Mouse (Mus musculus) stomach, postnatal 0 days (tissue): Measurements from ENCODE around the gene Gm10277. TPM values are rescaled to one million over a fixed set of nuclear protein-coding genes. Genes with fewer than 3 reads are reported as not detected.

Experiments used
- ATAC-seq: fragments of 200-750 bp; cut with Nextera tagmentation; 2 replicates; pipeline ENCODE4 v1.8.0; 2017; ENCODE audit not compliant: low FRiP score, low TSS enrichment
- DNase-seq: peaks from one replicate; pipeline ENCODE4 v3.0.0-alpha.2; 2016; ENCODE audit warnings: low spot score
- H3K27ac ChIP-seq: fragments of 300-500 bp; sonication (generic); replicated peaks from 2 replicates; pipeline ENCODE4 v1.5.1; 2014; ENCODE audit warnings: mild to moderate bottlenecking, control low read depth
- H3K27me3 ChIP-seq: fragments of 300-500 bp; sonication (generic); 2 replicates; pipeline ENCODE4 v1.6.1; 2014; ENCODE audit warnings: low read length; ENCODE audit not compliant: control insufficient read depth, insufficient read depth
- H3K36me3 ChIP-seq: fragments of 300-500 bp; sonication (generic); 2 replicates; pipeline ENCODE4 v1.6.1; 2014; ENCODE audit warnings: low read length, mixed read lengths; ENCODE audit not compliant: control insufficient read depth, insufficient read depth
- H3K4me1 ChIP-seq: fragments of 300-500 bp; sonication (generic); replicated peaks from 2 replicates; pipeline ENCODE4 v1.6.1; 2014; ENCODE audit warnings: antibody characterized with exemption; ENCODE audit not compliant: control insufficient read depth, insufficient read depth
- H3K4me2 ChIP-seq: fragments of 300-500 bp; sonication (generic); replicated peaks from 2 replicates; pipeline ENCODE4 v1.6.1; 2014; ENCODE audit warnings: low read depth, mild to moderate bottlenecking, control low read depth, moderate library complexity
- H3K4me3 ChIP-seq: fragments of 300-500 bp; sonication (generic); 2 replicates; pipeline ENCODE4 v1.5.1; 2014; ENCODE audit warnings: low read depth, low read length, control low read depth
- H3K9ac ChIP-seq: fragments of 300-500 bp; sonication (generic); 2 replicates; pipeline ENCODE4 v1.6.1; 2014; ENCODE audit warnings: mild to moderate bottlenecking, low read length, control low read depth, mixed read lengths
- H3K9me3 ChIP-seq: fragments of 300-500 bp; sonication (generic); 2 replicates; pipeline ENCODE4 v1.6.1; 2016; ENCODE audit warnings: low read length; ENCODE audit not compliant: control insufficient read depth
- CTCF ChIP-seq: IDR thresholded peaks from 2 replicates; pipeline ENCODE4 v1.5.1; 2016; ENCODE audit warnings: antibody characterized with exemption, low read depth, mild to moderate bottlenecking, moderate library complexity
- EP300 ChIP-seq: optimal IDR thresholded peaks from 2 replicates; pipeline ENCODE3; 2016; ENCODE audit warnings: antibody characterized with exemption
- WGBS: fragments of 180-500 bp; shearing (Covaris S2); extraction: QIAGEN DNeasy Blood & Tissue Kit; methylation state at CpG from one replicate; pipeline ENCODE4 v1.1.7; 2014; 5-methylcytosine and 5-hydroxymethylcytosine counted together
- polyA plus RNA-seq: library from polyadenylated mRNA; unstranded; fragments of >200 nt; fragmentation: Nextera tagmentation; extraction: Ambion mirVana; gene quantifications from 2 replicates; pipeline ENCODE4 v1.2.1, GENCODE M21; 2015

Gene Gm10277
- 0.40 TPM in 2 replicates for polyA plus RNA-seq

DNA sequence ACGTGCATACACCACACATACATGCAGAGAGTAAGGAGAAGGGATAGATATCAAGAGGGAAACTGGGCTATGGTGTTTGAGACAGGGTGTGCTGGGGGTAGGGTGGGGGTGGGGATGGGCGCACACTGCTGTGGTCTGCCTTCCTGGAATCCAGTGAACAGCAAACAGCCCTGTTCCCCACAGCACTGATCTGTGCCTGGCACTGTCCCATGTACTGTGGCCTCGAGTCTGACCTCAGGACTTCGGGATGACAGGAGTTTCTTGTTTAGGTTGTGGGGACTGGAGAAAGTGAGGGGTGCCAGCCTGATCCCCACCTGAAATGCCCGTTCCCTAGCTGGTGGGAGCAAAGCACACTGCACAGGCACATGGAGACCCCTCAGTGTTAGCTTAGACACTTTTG, at the start of gene Gm10277:
Gene Gm10277, minus strand, starts transcription at position 41 of the 400 bp plus-strand sequence.
- Histone ChIP-seq H3K36me3 (no peaks in the 10 kb centered on the region), H3K9me3 (no peaks in the 10 kb centered on the region), H3K9ac (no peak within 1 kb of the TSS; the same call in 1 of the 2 replicates), H3K27ac (peak within 1 kb of the TSS; percentile 96), H3K4me3 (no peak within 1 kb of the TSS), H3K4me1 (peaks cover 30% of the 10 kb centered on the region), H3K27me3 (no peaks in the 10 kb centered on the region), H3K4me2 (no peak within 1 kb of the TSS)
- 79% methylated on average over 5 of the region's 5 CpGs for WGBS
- no peak for DNase-seq
- TF ChIP-seq CTCF (no peak), EP300 (no peak)
- no peak for ATAC-seq

DNA sequence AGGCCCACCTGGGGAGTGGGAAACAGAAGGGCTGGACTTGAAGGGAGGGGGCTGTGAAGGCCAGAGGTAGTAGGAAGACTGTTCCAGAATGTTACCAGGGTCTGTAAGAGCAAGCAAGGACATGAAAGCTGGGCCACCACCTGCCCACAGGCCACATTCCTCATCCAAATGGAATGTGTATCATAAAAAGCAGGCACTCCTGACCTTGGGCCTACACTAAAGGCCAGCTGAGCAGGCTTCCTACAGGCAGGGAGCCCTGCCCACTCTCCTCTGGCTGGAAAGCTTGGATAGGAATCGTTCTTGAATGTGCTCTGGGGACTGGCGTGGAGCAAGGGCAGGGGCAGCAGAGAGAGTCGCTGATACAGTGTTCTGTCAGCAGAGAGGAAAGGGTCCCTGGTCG, 49.2 kb upstream of the Gm10277 start:
- TF ChIP-seq EP300 = no peak
- no peak for TF ChIP-seq CTCF
- no peaks in the 10 kb centered on the region for H3K9me3 ChIP-seq
- no peaks in the 10 kb centered on the region for H3K4me1 ChIP-seq
- ATAC-seq = no peak
- H3K9ac ChIP-seq = no peak overlapping the region
- H3K4me2 ChIP-seq = no peak overlapping the region
- no peak for DNase-seq
- no peaks in the 10 kb centered on the region for H3K27me3 ChIP-seq
- peaks cover 8% of the 10 kb centered on the region; the same call in 1 of the 2 replicates for H3K36me3 ChIP-seq
- 48% methylated on average over 4 of the region's 4 CpGs for WGBS
- no peak overlapping the region for H3K4me3 ChIP-seq
- peak overlapping the region; percentile 63 for H3K27ac ChIP-seq

DNA sequence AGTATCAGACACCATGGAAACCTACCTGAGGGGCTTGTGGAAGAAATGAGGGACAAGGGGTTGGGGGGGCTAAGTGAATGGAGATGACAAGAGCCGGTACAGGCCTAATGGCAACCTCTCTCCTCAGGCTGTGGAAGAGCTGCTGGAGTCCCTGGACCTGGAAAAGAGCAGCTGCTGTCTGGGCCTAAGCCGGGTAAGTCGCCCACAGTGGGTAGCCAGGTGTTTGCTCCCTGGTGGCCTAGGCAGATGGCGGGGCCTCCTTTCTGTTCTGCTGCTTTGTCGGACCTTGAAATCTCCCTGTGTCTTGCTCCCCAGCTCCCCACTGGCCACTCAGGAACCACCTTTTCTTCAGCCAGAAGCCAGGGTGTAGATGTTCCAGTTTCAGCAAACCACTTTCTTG, 48.7 kb upstream of the Gm10277 start:
- DNase-seq (no peak), ATAC-seq (no peak)
- WGBS = 75% methylated on average over 5 of the region's 5 CpGs
- H3K27me3 ChIP-seq = no peaks in the 10 kb centered on the region
- no peak overlapping the region for H3K4me2 ChIP-seq
- no peak overlapping the region for H3K4me3 ChIP-seq
- peak overlapping the region; percentile 63 for H3K27ac ChIP-seq
- no peaks in the 10 kb centered on the region for H3K4me1 ChIP-seq
- no peaks in the 10 kb centered on the region for H3K9me3 ChIP-seq
- TF ChIP-seq CTCF (no peak), EP300 (no peak)
- H3K36me3 ChIP-seq = peaks cover 10% of the 10 kb centered on the region; the same call in 1 of the 2 replicates
- no peak overlapping the region for H3K9ac ChIP-seq

DNA sequence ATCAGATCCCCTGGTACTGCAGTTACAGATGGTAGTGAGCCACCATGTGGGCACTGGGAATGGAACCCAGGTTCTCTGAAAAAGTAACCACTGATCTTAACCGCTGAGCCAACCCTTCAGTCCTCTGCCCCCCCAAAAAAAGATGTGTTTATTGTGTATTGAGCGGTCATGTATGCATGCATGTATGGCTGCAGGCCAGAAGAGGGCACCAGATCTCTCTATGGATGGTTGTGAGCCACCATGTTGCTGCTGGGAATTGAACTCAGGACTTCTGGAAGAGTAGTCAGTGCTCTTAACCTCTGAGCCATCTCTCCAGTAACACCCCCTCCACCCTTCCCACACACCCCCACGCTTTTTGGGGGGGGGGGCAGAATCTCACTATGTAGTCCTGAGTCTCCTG, 47.6 kb upstream of the Gm10277 start:
- DNase-seq (no peak), ATAC-seq (no peak)
- Histone ChIP-seq H3K9me3 (no peaks in the 10 kb centered on the region), H3K36me3 (peaks cover 10% of the 10 kb centered on the region; the same call in 1 of the 2 replicates), H3K27me3 (no peaks in the 10 kb centered on the region), H3K27ac (no peak overlapping the region), H3K4me3 (no peak overlapping the region), H3K9ac (no peak overlapping the region), H3K4me1 (no peaks in the 10 kb centered on the region), H3K4me2 (no peak overlapping the region)
- no peak for TF ChIP-seq EP300
- TF ChIP-seq CTCF = peak; percentile 58
- WGBS = 75% methylated on average over 3 of the region's 3 CpGs

DNA sequence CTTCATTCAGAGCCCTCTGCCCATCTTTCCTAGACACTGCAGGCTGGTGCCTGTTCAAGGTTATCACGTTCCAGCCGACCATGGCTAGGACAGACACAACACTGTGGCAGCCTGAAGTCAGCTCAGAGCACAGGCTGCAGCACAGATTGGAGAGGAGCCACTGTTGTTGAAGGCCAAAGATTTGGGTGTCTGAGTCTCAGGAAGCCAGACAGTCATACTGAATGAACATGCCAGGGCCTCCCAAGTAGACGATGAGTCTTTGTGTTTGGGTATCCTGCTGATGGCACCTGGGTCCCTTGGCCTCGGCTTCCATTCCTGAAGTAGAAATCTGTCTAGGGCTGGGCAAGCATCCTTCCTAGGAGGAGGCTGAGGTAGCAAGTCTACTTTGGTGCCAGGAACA, 45.0 kb upstream of the Gm10277 start:
- DNase-seq (no peak), ATAC-seq (no peak)
- no peaks in the 10 kb centered on the region for H3K4me1 ChIP-seq
- no peaks in the 10 kb centered on the region for H3K9me3 ChIP-seq
- H3K27me3 ChIP-seq = no peaks in the 10 kb centered on the region
- no peak overlapping the region for H3K4me3 ChIP-seq
- 81% methylated on average over 4 of the region's 4 CpGs for WGBS
- H3K36me3 ChIP-seq = peaks cover 14% of the 10 kb centered on the region; the same call in 1 of the 2 replicates
- no peak for TF ChIP-seq EP300
- TF ChIP-seq CTCF = no peak
- no peak overlapping the region for H3K27ac ChIP-seq
- H3K9ac ChIP-seq = no peak overlapping the region
- no peak overlapping the region for H3K4me2 ChIP-seq

DNA sequence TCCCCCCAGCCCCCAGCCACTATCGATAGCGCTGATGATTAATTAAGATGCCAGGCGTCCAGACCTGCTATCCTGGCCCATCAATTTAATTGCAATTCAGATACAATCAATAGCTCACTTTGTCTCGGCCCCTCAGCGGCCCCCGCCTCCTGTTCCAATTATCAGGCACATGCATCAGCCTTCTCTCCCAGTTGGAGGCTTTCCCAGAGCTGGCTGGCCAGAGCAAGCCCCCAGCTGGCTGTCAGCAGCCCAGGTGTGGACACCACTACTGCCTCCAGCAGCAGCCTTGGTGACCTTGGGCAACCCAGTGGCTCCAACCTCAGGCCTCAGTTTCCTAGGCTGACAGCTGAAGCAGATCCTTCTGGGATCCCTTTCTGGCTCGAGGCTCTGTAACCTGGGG, 43.3 kb upstream of the Gm10277 start:
- Histone ChIP-seq H3K27ac (no peak overlapping the region), H3K4me2 (no peak overlapping the region), H3K4me1 (no peaks in the 10 kb centered on the region), H3K9ac (no peak overlapping the region), H3K4me3 (no peak overlapping the region), H3K27me3 (no peaks in the 10 kb centered on the region), H3K36me3 (peaks cover 14% of the 10 kb centered on the region; the same call in 1 of the 2 replicates), H3K9me3 (no peaks in the 10 kb centered on the region)
- 62% methylated on average over 7 of the region's 7 CpGs for WGBS
- DNase-seq (no peak), ATAC-seq (no peak)
- no peak for TF ChIP-seq CTCF
- TF ChIP-seq EP300 = no peak
